Mouse (Mus musculus) hindbrain, embryonic 12.5 days (tissue): ENCODE results near the gene Gm572. TPM values are rescaled to one million over a fixed set of nuclear protein-coding genes. Genes with fewer than 3 reads are reported as not detected.

ENCODE experiments used
- ATAC-seq: fragments of 200-750 bp; cut with Nextera tagmentation; 2 replicates; pipeline ENCODE4 v1.8.0; 2017; ENCODE audit warnings: moderate TSS enrichment; ENCODE audit not compliant: low FRiP score
- H3K27ac ChIP-seq: fragments of 300-500 bp; sonication (generic); 2 replicates; pipeline ENCODE4 v1.5.1; 2016; ENCODE audit warnings: mild to moderate bottlenecking
- H3K27me3 ChIP-seq: fragments of 300-500 bp; sonication (generic); 2 replicates; pipeline ENCODE4 v1.6.1; 2016; ENCODE audit warnings: mild to moderate bottlenecking
- H3K36me3 ChIP-seq: fragments of 300-500 bp; sonication (generic); 2 replicates; pipeline ENCODE4 v1.6.1; 2016; ENCODE audit warnings: mild to moderate bottlenecking
- H3K4me1 ChIP-seq: fragments of 300-500 bp; sonication (generic); 2 replicates; pipeline ENCODE4 v1.6.1; 2016
- H3K4me2 ChIP-seq: fragments of 300-500 bp; sonication (generic); replicated peaks from 2 replicates; pipeline ENCODE4 v1.6.1; 2016; ENCODE audit warnings: mild to moderate bottlenecking
- H3K4me3 ChIP-seq: fragments of 300-500 bp; sonication (generic); 2 replicates; pipeline ENCODE4 v1.5.1; 2016; ENCODE audit warnings: mild to moderate bottlenecking
- H3K9ac ChIP-seq: fragments of 300-500 bp; sonication (generic); 2 replicates; pipeline ENCODE4 v1.6.1; 2016; ENCODE audit warnings: mild to moderate bottlenecking, moderate library complexity
- H3K9me3 ChIP-seq: fragments of 300-500 bp; sonication (generic); replicated peaks from 2 replicates; pipeline ENCODE4 v1.6.1; 2016; ENCODE audit warnings: mild to moderate bottlenecking
- WGBS: fragments of 180-500 bp; shearing (Covaris S2); methylation state at CpG from one replicate; pipeline ENCODE4 v1.1.7; 2016; 5-methylcytosine and 5-hydroxymethylcytosine counted together
- polyA plus RNA-seq: library from polyadenylated mRNA; unstranded; fragments of >200 nt; fragmentation: Nextera tagmentation; extraction: Ambion mirVana; gene quantifications from 2 replicates; pipeline ENCODE4 v1.2.1, GENCODE M21; 2016

Gm572 gene
- polyA plus RNA-seq, 1 experiment from 2014 or later, result not detected

DNA sequence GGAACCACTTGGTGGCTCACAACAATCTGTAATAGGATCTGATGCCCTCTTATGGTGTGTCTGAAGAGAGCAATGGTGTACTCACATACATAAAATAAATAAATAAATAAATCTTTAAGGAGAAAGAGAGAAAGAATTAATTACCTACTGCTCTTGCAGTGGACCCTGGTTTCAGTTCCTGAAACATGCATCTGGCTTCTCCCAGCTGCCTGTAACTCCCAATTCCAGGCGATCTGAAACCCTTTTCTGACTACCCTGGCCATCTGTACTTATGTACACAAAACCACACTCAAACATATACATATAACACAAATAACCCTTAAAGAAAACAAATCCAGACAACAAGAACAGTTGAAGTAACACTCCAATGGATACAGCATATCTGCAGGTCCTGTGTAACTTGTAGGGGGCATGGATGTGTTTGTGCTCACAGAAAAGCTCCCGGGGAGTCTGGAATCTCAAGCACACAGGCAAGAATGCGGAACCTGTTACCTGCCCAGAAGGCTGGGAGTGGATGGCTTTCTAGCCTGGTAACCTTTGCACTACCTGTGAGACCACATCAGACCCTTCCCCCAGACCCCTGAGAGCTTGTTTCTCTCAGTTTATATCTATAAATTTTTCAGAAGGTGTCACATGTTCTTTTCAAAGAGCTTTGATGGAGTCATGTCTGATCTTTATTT, 11.0 kb upstream of the Gm572 start:
- no peaks in the 10 kb centered on the region for H3K36me3 ChIP-seq
- no peak overlapping the region for H3K4me3 ChIP-seq
- 80% methylated on average over 3 of the region's 3 CpGs for WGBS
- no peaks in the 10 kb centered on the region for H3K27me3 ChIP-seq
- no peaks in the 10 kb centered on the region for H3K4me1 ChIP-seq
- H3K4me2 ChIP-seq, result no peak overlapping the region
- no peak for ATAC-seq
- no peak overlapping the region for H3K27ac ChIP-seq
- no peak overlapping the region for H3K9ac ChIP-seq
- H3K9me3 ChIP-seq, result no peaks in the 10 kb centered on the region

DNA sequence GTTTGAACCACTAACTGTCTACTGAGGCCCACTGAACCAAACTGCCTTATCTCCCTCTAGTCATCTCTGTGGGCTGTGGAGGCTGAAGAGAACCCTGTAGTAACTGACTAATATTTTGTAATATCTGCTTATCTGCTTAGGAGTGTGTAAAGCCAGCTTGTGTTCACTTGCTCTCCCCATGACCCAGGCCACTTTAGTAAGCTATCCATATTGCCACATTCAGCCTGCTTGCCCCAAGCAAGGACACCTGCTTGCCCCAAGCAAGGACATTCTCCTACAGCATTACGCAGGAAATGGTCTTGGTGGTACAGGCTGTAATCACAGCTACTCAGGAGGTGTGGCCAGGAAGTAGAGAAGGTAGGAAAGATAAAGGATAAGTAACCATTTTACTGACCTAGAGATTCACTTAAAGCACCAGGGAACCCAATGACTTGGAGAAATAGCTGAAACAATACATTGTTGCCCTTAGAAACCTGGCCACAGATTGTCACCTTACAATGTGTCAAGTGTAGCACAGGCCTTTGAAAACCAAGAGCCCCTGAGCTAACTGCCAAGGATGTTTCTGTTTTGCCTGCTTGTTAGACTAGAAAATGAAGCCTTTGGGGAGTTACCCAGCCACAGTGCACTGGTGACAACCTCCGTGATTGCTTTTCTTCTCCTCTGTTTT, 9.6 kb upstream of the Gm572 start:
- H3K4me1 ChIP-seq, result no peaks in the 10 kb centered on the region
- 77% methylated on average over 2 of the region's 2 CpGs for WGBS
- H3K27ac ChIP-seq, result no peak overlapping the region
- no peak overlapping the region for H3K4me3 ChIP-seq
- H3K36me3 ChIP-seq, result no peaks in the 10 kb centered on the region
- H3K9ac ChIP-seq, result no peak overlapping the region
- H3K27me3 ChIP-seq, result no peaks in the 10 kb centered on the region
- ATAC-seq, result no peak
- no peaks in the 10 kb centered on the region for H3K9me3 ChIP-seq
- H3K4me2 ChIP-seq, result no peak overlapping the region

DNA sequence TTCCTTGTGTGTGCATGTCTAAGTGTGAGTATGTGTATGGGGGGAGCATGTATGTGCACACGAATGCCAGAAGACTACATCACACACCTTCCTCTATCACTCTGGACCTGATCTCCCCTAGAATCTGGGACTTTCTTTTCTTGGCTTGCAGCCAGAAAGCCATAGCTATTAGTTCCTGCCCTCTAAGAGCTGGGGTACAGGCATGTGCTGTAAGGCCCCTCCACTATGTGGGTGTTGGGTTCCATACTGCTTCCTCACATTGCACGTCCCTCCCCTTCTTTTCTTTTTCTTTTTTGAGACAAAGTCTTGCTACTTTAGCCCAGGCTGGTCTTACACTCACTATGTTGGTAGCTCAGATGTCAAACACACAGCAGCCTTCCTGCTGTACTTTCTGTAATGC, 7.8 kb upstream of the Gm572 start:
- 72% methylated on average over 2 of the region's 2 CpGs for WGBS
- Histone ChIP-seq H3K9me3 (no peaks in the 10 kb centered on the region), H3K4me1 (no peaks in the 10 kb centered on the region), H3K36me3 (no peaks in the 10 kb centered on the region), H3K9ac (no peak overlapping the region), H3K4me2 (no peak overlapping the region), H3K4me3 (no peak overlapping the region), H3K27ac (no peak overlapping the region), H3K27me3 (no peaks in the 10 kb centered on the region)
- no peak for ATAC-seq

DNA sequence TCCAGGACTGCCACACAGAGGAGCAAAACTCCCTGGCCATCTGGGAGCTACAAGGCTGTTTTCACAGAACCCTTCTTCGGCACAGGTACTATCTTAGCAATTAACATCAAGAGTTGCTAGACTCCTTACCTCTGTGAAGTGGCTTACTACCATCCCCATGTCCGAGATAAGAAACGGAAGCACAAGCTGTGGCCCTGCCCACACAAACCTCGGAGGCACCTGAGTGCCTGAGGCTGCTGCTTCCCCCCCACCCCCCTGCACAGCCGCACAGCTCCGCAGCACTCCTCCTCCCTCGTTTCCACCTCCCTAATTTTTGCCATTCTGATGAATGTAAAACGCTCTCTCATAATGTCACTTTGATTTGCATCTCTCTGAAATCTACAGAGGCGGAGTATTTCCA, 4.8 kb upstream of the Gm572 start:
- Histone ChIP-seq H3K27me3 (no peaks in the 10 kb centered on the region), H3K9me3 (no peaks in the 10 kb centered on the region), H3K27ac (no peak overlapping the region), H3K4me1 (no peaks in the 10 kb centered on the region), H3K4me2 (no peak overlapping the region), H3K9ac (no peak overlapping the region), H3K4me3 (no peak overlapping the region), H3K36me3 (no peaks in the 10 kb centered on the region)
- ATAC-seq, result no peak
- WGBS, result 55% methylated on average over 9 of the region's 9 CpGs

DNA sequence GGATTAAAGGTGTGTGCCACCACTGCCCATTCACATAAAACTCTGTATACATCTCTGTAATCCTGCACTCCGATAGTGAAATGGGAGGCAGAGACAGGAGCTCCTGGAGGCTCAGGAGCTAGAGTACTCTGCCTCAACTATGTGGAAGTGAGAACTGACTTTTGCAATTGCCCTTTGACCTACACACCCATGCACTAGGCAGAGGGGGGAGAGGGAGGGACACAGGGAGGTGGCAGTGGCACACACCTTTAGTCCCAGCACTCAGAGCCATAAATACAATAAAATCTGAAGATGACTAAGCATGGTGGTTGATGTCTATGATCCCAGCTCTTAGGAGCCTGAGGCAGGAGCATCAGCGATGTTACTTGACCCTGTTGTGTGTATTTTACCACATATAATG, 3.7 kb upstream of the Gm572 start:
- Histone ChIP-seq H3K4me1 (peaks cover 4% of the 10 kb centered on the region; the same call in 1 of the 2 replicates), H3K4me2 (no peak overlapping the region), H3K9me3 (no peaks in the 10 kb centered on the region), H3K27ac (no peak overlapping the region), H3K4me3 (no peak overlapping the region), H3K36me3 (no peaks in the 10 kb centered on the region), H3K9ac (no peak overlapping the region), H3K27me3 (no peaks in the 10 kb centered on the region)
- ATAC-seq, result no peak
- WGBS, result 84% methylated on average over 2 of the region's 2 CpGs

DNA sequence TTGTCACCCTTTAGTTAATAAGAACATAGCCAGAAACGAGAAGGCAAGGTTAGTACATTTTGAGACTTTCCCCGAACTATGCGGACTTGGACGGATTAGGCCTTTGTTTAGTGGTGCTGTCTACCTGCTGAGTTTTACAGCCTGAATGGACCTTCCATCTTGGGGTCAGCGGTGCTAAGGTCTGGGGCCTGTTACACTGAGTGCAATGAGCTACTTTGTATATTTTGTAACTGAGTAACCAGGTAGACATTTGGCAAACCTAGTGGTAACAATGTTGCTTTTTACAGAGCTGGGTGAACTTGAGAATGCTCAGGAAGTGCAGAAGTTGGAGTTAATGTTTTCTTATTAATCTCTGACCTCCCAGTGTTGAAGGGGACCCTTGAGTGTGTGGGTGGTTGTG, 2.0 kb upstream of the Gm572 start:
- 76% methylated on average over 5 of the region's 5 CpGs for WGBS
- no peaks in the 10 kb centered on the region for H3K9me3 ChIP-seq
- no peaks in the 10 kb centered on the region for H3K36me3 ChIP-seq
- no peak overlapping the region for H3K4me3 ChIP-seq
- H3K27me3 ChIP-seq, result no peaks in the 10 kb centered on the region
- H3K4me1 ChIP-seq, result peaks cover 4% of the 10 kb centered on the region; the same call in 1 of the 2 replicates
- no peak overlapping the region for H3K27ac ChIP-seq
- no peak overlapping the region for H3K4me2 ChIP-seq
- no peak for ATAC-seq
- no peak overlapping the region for H3K9ac ChIP-seq

DNA sequence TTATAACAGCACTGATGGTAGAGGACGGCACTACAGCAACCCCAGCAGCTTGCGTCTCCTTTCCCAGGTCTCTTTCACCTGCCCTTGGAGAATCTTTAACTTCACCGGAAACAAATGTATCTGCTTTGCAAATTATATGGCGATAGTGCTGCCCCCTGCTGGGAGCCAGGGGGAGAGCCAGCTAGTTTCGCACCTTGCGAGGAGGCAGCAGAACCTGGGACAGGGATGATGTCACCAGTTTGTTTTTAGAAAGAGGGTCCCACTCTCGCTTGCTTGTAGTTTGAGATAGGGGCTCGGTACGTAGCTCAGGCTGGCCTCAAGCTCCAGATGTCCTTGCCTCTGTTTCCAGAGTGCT, 1.0 kb downstream of the Gm572 start:
- Histone ChIP-seq H3K4me1 (peaks cover 4% of the 10 kb centered on the region; the same call in 1 of the 2 replicates), H3K4me2 (peak overlapping the region; percentile 33), H3K27me3 (no peaks in the 10 kb centered on the region), H3K4me3 (no peak overlapping the region), H3K9ac (no peak overlapping the region), H3K9me3 (no peaks in the 10 kb centered on the region), H3K27ac (no peak overlapping the region), H3K36me3 (no peaks in the 10 kb centered on the region)
- WGBS, result 7% methylated on average over 9 of the region's 9 CpGs
- no peak for ATAC-seq

DNA sequence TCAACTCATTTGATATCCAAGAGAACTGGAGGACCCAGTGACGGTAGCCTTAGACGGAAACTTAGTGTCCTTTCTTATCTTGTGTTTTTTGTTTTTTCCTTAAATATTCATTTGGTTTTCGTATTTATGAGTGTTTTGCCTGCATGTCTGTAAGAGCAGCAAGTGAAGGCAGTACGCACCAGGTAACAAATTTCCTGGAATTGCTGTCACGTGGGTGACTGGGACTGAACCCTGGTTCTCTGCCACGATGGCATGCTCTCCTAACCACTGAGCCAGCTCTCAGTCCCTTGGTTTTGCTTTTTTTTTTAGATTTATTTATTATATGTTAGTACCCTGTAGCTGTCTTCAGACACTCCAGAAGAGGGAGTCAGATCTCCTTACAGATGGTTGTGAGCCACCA, 1.8 kb downstream of the Gm572 start:
- Histone ChIP-seq H3K4me1 (peaks cover 4% of the 10 kb centered on the region; the same call in 1 of the 2 replicates), H3K9ac (no peak overlapping the region), H3K4me2 (no peak overlapping the region), H3K27ac (no peak overlapping the region), H3K27me3 (no peaks in the 10 kb centered on the region), H3K9me3 (no peaks in the 10 kb centered on the region), H3K36me3 (no peaks in the 10 kb centered on the region), H3K4me3 (no peak overlapping the region)
- ATAC-seq, result no peak
- WGBS, result 84% methylated on average over 6 of the region's 6 CpGs

DNA sequence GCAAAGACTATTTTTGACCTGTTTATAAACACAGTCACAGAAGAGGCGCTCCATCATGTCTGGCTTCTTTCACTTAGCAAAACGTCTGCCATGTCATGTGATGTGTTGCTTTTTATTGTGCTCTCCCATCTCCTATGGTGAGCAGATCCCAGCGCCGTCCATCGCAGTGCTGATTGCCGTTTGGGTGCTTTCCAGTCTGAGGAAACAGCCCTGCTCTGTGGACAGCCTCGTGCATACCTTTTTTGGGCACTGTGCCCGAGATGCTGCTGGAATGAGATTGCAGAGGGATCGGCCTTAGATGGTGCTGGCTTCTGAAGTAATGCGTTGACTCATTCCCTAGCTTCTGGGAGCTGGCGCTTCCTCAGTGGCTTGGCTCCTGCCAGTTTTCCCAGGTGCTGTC, 3.5 kb downstream of the Gm572 start:
- H3K9me3 ChIP-seq, result no peaks in the 10 kb centered on the region
- no peaks in the 10 kb centered on the region for H3K27me3 ChIP-seq
- H3K36me3 ChIP-seq, result no peaks in the 10 kb centered on the region
- WGBS, result 64% methylated on average over 11 of the region's 11 CpGs
- H3K4me2 ChIP-seq, result no peak overlapping the region
- peaks cover 9% of the 10 kb centered on the region for H3K4me1 ChIP-seq
- H3K4me3 ChIP-seq, result no peak overlapping the region
- ATAC-seq, result no peak
- no peak overlapping the region for H3K27ac ChIP-seq
- H3K9ac ChIP-seq, result no peak overlapping the region

DNA sequence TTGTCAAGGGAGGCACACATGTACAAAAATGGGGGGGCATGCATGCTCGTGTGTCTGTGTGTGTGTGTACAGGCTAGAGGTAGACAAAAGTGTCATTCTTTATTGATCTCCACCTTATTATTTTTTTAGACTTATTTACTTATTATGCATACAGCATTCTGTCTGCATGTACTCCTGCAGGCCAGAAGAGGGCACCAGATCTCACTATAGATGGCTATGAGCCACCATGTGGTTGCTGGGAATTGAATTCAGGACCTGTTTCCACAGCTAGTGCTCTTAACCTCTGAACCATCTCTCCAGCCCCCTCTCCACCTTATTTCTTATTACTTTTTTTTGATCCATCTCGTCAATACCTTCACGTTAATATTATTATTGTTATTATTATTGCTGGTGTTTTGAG, 6.2 kb downstream of the Gm572 start:
- no peak overlapping the region for H3K4me2 ChIP-seq
- H3K4me3 ChIP-seq, result no peak overlapping the region
- no peak for ATAC-seq
- no peaks in the 10 kb centered on the region for H3K27me3 ChIP-seq
- no peak overlapping the region for H3K9ac ChIP-seq
- peaks cover 5% of the 10 kb centered on the region; the same call in 1 of the 2 replicates for H3K4me1 ChIP-seq
- 0 out of 2 replicates have a peak, but pooled peaks cover 2% of the 10 kb centered on the region for H3K9me3 ChIP-seq
- no peaks in the 10 kb centered on the region for H3K36me3 ChIP-seq
- no peak overlapping the region for H3K27ac ChIP-seq
- WGBS, result 71% methylated on average over 3 of the region's 3 CpGs

DNA sequence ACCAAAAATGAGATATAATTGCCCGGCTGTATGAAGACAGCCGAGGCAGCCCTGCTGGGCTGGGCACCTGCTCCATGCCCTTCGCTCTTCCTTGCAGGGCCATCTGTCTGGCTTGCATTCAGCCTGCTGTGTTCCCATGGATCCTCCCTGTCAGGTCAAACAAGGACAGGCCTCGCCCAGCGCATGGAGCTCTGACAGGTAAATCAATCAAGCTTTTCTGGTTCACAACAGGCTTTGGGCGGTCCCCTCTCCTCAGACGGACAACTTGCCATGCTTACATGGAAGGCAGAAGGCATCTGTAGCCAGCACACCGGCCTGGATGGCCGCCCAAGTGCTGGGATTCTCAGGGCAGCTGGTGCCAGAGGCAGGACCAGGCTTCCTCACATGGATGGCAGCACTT, 7.9 kb downstream of the Gm572 start:
- Histone ChIP-seq H3K27me3 (no peaks in the 10 kb centered on the region), H3K4me3 (no peak overlapping the region), H3K4me1 (peaks cover 5% of the 10 kb centered on the region; the same call in 1 of the 2 replicates), H3K9ac (no peak overlapping the region), H3K27ac (no peak overlapping the region), H3K9me3 (0 out of 2 replicates have a peak, but pooled peaks cover 2% of the 10 kb centered on the region), H3K36me3 (no peaks in the 10 kb centered on the region), H3K4me2 (no peak overlapping the region)
- WGBS, result 35% methylated on average over 9 of the region's 9 CpGs
- peak; percentile 80 for ATAC-seq

DNA sequence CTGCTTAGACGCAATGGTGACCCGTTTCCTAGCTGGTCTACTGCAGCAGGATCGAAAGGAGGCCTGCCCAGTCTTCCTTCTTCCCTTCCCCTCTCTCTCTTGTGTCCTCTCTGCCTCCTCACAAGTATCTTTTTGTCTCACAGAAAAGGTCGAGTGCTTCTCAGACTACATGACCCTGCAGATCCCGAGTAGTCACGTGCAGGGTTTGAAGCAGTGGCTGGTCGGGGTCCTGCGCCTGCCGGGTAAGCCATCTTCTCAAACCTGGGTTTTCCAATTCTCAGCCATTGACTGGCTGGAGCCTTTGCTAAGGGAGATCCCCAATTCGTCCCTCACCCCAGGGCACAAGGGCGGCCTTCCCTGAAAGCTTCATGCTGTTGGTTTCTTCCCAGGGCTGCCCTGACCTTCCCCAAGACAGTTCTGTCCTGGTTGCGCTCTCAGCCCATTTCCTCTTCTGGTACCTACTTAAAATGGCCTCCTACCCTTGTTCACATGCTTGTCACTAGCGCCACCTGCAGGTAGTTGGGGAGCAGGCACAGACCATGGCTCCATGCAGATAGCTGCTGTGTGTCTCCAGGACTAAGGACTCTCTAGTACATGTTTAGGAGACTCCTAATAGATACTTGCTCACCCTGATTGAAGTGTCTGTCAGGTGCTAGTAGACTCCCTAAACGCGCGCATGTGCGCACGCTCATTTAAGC, 11.7 kb downstream of the Gm572 start:
- Histone ChIP-seq H3K36me3 (no peaks in the 10 kb centered on the region), H3K9me3 (0 out of 2 replicates have a peak, but pooled peaks cover 2% of the 10 kb centered on the region), H3K4me3 (no peak overlapping the region), H3K4me2 (no peak overlapping the region), H3K27me3 (no peaks in the 10 kb centered on the region), H3K27ac (no peak overlapping the region), H3K4me1 (peaks cover 8% of the 10 kb centered on the region; the same call in 1 of the 2 replicates), H3K9ac (no peak overlapping the region)
- ATAC-seq, result no peak
- 88% methylated on average over 18 of the region's 18 CpGs for WGBS
